Mouse (Mus musculus): ENCODE measurements around the gene Iqcd.
A peak's percentile ranks its signal among the peaks of the same experiment; 100 is the strongest.

Gene Iqcd

GRCm38 (mm10) chr5:120588569-120589094, at the start of gene Iqcd, which contains the start of gene Tpcn1:
Gene Iqcd (plus strand): TSS chr5:120589016.
Gene Tpcn1 (minus strand): TSS chr5:120588673.
- DNase-seq (ENCODE audit: low spot score in 2 of 2), result peak; percentile 99

- no peak for DNase-seq (ENCODE audit: low spot score in 2 of 2)
Measured at GRCm38 (mm10) chr5:120548236-120548850, 40.5 kb upstream of the Iqcd start.

GRCm38 (mm10) chr5:120550137-120550536, 38.7 kb upstream of the Iqcd start:
- DNase-seq (ENCODE audit: low spot score in 2 of 2), result no peak

GRCm38 (mm10) chr5:120550673-120551072, 38.1 kb upstream of the Iqcd start:
- DNase-seq (ENCODE audit: low spot score in 2 of 2), result no peak

- DNase-seq (ENCODE audit: low spot score in 2 of 2), result no peak
Measured at GRCm38 (mm10) chr5:120555871-120556270, 32.9 kb upstream of the Iqcd start.

- no peak for DNase-seq (ENCODE audit: low spot score in 2 of 2)
Measured at GRCm38 (mm10) chr5:120558041-120558440, 30.8 kb upstream of the Iqcd start.

- no peak for DNase-seq (ENCODE audit: low spot score in 2 of 2)
Measured at GRCm38 (mm10) chr5:120558762-120559161, 30.1 kb upstream of the Iqcd start.

GRCm38 (mm10) chr5:120560129-120560615, 28.6 kb upstream of the Iqcd start:
- no peak for DNase-seq (ENCODE audit: low spot score in 2 of 2)

GRCm38 (mm10) chr5:120560616-120561311, 28.1 kb upstream of the Iqcd start:
- peak in 1 of 2 experiments; percentile 63 for DNase-seq (ENCODE audit: low spot score in 2 of 2)

GRCm38 (mm10) chr5:120562956-120563913, 25.6 kb upstream of the Iqcd start:
- DNase-seq (ENCODE audit: low spot score in 2 of 2), result no peak

GRCm38 (mm10) chr5:120563914-120564311, 24.9 kb upstream of the Iqcd start:
- DNase-seq (ENCODE audit: low spot score in 2 of 2), result no peak

GRCm38 (mm10) chr5:120565171-120565905, 23.5 kb upstream of the Iqcd start:
- DNase-seq (ENCODE audit: low spot score in 2 of 2), result no peak

GRCm38 (mm10) chr5:120566101-120566500, 22.7 kb upstream of the Iqcd start:
- peak; percentile 58 to 71 for DNase-seq (ENCODE audit: low spot score in 2 of 2)

- no peak for DNase-seq (ENCODE audit: low spot score in 2 of 2)
Measured at GRCm38 (mm10) chr5:120566681-120567252, 22.0 kb upstream of the Iqcd start.

GRCm38 (mm10) chr5:120567253-120567701, 21.5 kb upstream of the Iqcd start:
- no peak for DNase-seq (ENCODE audit: low spot score in 2 of 2)

GRCm38 (mm10) chr5:120567761-120568211, 21.0 kb upstream of the Iqcd start:
- no peak for DNase-seq (ENCODE audit: low spot score in 2 of 2)

GRCm38 (mm10) chr5:120568336-120568768, 20.5 kb upstream of the Iqcd start:
- DNase-seq (ENCODE audit: low spot score in 2 of 2), result peak in 1 of 2 experiments; percentile 43

- DNase-seq (ENCODE audit: low spot score in 2 of 2), result no peak
Measured at GRCm38 (mm10) chr5:120568964-120569363, 19.9 kb upstream of the Iqcd start.

GRCm38 (mm10) chr5:120569791-120570190, 19.0 kb upstream of the Iqcd start:
- DNase-seq (ENCODE audit: low spot score in 2 of 2), result no peak

- no peak for DNase-seq (ENCODE audit: low spot score in 2 of 2)
Measured at GRCm38 (mm10) chr5:120570289-120570897, 18.4 kb upstream of the Iqcd start.
